Mouse (Mus musculus) retina, embryonic 14.5 days (tissue): ENCODE data around the gene Cacna2d3.

ENCODE experiments used
- DNase-seq: peaks from one replicate; pipeline ENCODE4 v3.0.0-alpha.2; 2015; ENCODE audit warnings: low spot score

Gene Cacna2d3

GRCm38 (mm10) chr14:29721488-29722385 is at the start of gene Cacna2d3:
TSS of gene Cacna2d3 (minus strand) at chr14:29721864.
- peak; percentile 68 for DNase-seq

- no peak for DNase-seq
Measured at GRCm38 (mm10) chr14:29769486-29769885, 47.8 kb upstream of the Cacna2d3 start.

- DNase-seq, result no peak
Measured at GRCm38 (mm10) chr14:29752876-29753275, 31.2 kb upstream of the Cacna2d3 start.

GRCm38 (mm10) chr14:29738751-29739150 is 17.1 kb upstream of the Cacna2d3 start:
- DNase-seq, result no peak

- DNase-seq, result no peak
Measured at GRCm38 (mm10) chr14:29730256-29730655, 8.6 kb upstream of the Cacna2d3 start.

GRCm38 (mm10) chr14:29729009-29729408 is 7.3 kb upstream of the Cacna2d3 start:
- no peak for DNase-seq

- no peak for DNase-seq
Measured at GRCm38 (mm10) chr14:29727596-29727995, 5.9 kb upstream of the Cacna2d3 start.

GRCm38 (mm10) chr14:29723267-29723666 is 1.6 kb upstream of the Cacna2d3 start:
- no peak for DNase-seq

- DNase-seq, result peak; percentile 71
Measured at GRCm38 (mm10) chr14:29722386-29723221, 940 bp upstream of the Cacna2d3 start.

- DNase-seq, result no peak
Measured at GRCm38 (mm10) chr14:29721131-29721487, 555 bp downstream of the Cacna2d3 start.

- no peak for DNase-seq
Measured at GRCm38 (mm10) chr14:29720334-29720911, 1.2 kb downstream of the Cacna2d3 start.

- DNase-seq, result no peak
Measured at GRCm38 (mm10) chr14:29712621-29713020, 9.0 kb downstream of the Cacna2d3 start.

- peak; percentile 32 for DNase-seq
Measured at GRCm38 (mm10) chr14:29707561-29708335, 13.9 kb downstream of the Cacna2d3 start.

GRCm38 (mm10) chr14:29702762-29703161 is 18.9 kb downstream of the Cacna2d3 start:
- DNase-seq, result no peak

GRCm38 (mm10) chr14:29696131-29696530 is 25.5 kb downstream of the Cacna2d3 start:
- peak; percentile 75 for DNase-seq

- no peak for DNase-seq
Measured at GRCm38 (mm10) chr14:29672436-29673050, 49.1 kb downstream of the Cacna2d3 start.

- no peak for DNase-seq
Measured at GRCm38 (mm10) chr14:29669826-29670225, 51.8 kb downstream of the Cacna2d3 start.

GRCm38 (mm10) chr14:29657006-29657405 is 64.7 kb downstream of the Cacna2d3 start:
- DNase-seq, result peak; percentile 76

- DNase-seq, result no peak
Measured at GRCm38 (mm10) chr14:29650591-29650990, 71.1 kb downstream of the Cacna2d3 start.

- peak; percentile 33 for DNase-seq
Measured at GRCm38 (mm10) chr14:29648721-29649120, 72.9 kb downstream of the Cacna2d3 start.

- no peak for DNase-seq
Measured at GRCm38 (mm10) chr14:29645421-29645820, 76.2 kb downstream of the Cacna2d3 start.
